Mouse (Mus musculus): ENCODE measurements at regions not wholly inside any gene's neighbourhood (a gene's known extent, or its start where the extent isn't known, plus 50 kb on each side); places are given as distances from the start of the nearest gene placed in this dataset.
A peak's percentile ranks its signal among the peaks of the same experiment; 100 is the strongest.
"Not testable (repeated sequence)": the region's sequence is repeated elsewhere in the genome, so short reads cannot be mapped to it uniquely, and the experiment has no call there.

GRCm38 (mm10) chr3:9065892-9066291 lies 544.0 kb downstream of the Zfp704 start:
- no peak for DNase-seq (ENCODE audit: low spot score in 2 of 2)

GRCm38 (mm10) chr3:9064266-9065031 lies 545.4 kb downstream of the Zfp704 start:
- DNase-seq (ENCODE audit: low spot score in 2 of 2) = peak; percentile 26 to 53

GRCm38 (mm10) chr3:9063662-9064061 lies 546.2 kb downstream of the Zfp704 start:
- no peak for DNase-seq (ENCODE audit: low spot score in 2 of 2)

GRCm38 (mm10) chr3:9061396-9061795 lies 548.5 kb downstream of the Zfp704 start:
- no peak for DNase-seq (ENCODE audit: low spot score in 2 of 2)

GRCm38 (mm10) chr3:9057703-9058102 lies 552.2 kb downstream of the Zfp704 start:
- DNase-seq (ENCODE audit: low spot score in 2 of 2) = not testable (repeated sequence)

GRCm38 (mm10) chr3:9056846-9057245 lies 553.0 kb downstream of the Zfp704 start:
- no peak for DNase-seq (ENCODE audit: low spot score in 2 of 2)

- no peak for DNase-seq (ENCODE audit: low spot score in 2 of 2)
Observed at GRCm38 (mm10) chr3:9055780-9056179, 554.1 kb downstream of the Zfp704 start.
